20 mouse cellular contexts compared by ENCODE assay signal in genomic region chr3:96683496-96683895, GRCm38 (mm10). TPM values are rescaled to one million over a fixed set of nuclear protein-coding genes. Genes with fewer than 3 reads are reported as not detected.
A peak's percentile ranks its signal among the peaks of the same experiment; 100 is the strongest.
DNase-seq lines count a peak whose midpoint lies in the region; ATAC-seq lines count a peak whose summit lies in the region.
"Had no signal": no experiment of that assay in that cellular context is flagged by ENCODE, and none has a peak within 500 bp of the region (broad histone marks: within the 10 kb centered on the region; RNA-seq: fewer than 3 reads in every experiment).

No protein-coding gene starts in this region.

- 86% methylated on average over 3 of the region's 3 CpGs for WGBS in limb, embryonic 13.5 days
- WGBS in limb, embryonic 10.5 days = 83% methylated on average over 3 of the region's 3 CpGs

- H3K36me3 ChIP-seq in limb, embryonic 13.5 days = no peaks in the 10 kb centered on the region
- no peaks in the 10 kb centered on the region for H3K36me3 ChIP-seq in limb, embryonic 10.5 days
- H3K36me3 ChIP-seq: embryonic facial prominence, embryonic 10.5 days; embryonic facial prominence, embryonic 12.5 days; forebrain, embryonic 15.5 days; G1E had no signal

- H3K4me1 ChIP-seq in limb, embryonic 13.5 days = peaks cover 10% of the 10 kb centered on the region; the same call in 1 of the 2 replicates
- peaks cover 13% of the 10 kb centered on the region for H3K4me1 ChIP-seq in limb, embryonic 10.5 days

- peak; percentile 48; the same call in 1 of the 2 replicates for ATAC-seq in frontal cortex, adult (ENCODE audit: low TSS enrichment)
- no peak for ATAC-seq in limb, embryonic 13.5 days (ENCODE audit: low FRiP score, low read depth)
- ATAC-seq: CD4-positive, CD25-positive, alpha-beta regulatory T cell, adult 4 months; forebrain, embryonic 13.5 days; forebrain, embryonic 15.5 days; forebrain, postnatal 0 days; Patski had no signal

- H3K27me3 ChIP-seq in limb, embryonic 13.5 days = peaks cover 48% of the 10 kb centered on the region
- H3K27me3 ChIP-seq in limb, embryonic 10.5 days (ENCODE audit: low read depth, poor library complexity, severe bottlenecking) = peaks cover 81% of the 10 kb centered on the region
- H3K27me3 ChIP-seq: forebrain, embryonic 15.5 days; Patski had no signal

- no peak for DNase-seq in frontal cortex, adult 2 months (ENCODE audit: extremely low spot score in 1 of 2, low spot score in 1 of 2)
- DNase-seq in limb, embryonic 10.5 days (ENCODE audit: low spot score) = no peak
- DNase-seq in brain, adult 2 months (ENCODE audit: low read depth, low spot score) = peak; percentile 38
- no peak for DNase-seq in liver
- DNase-seq: B cell, adult 2 months; cerebellum, adult 11-12 months; cerebellum, adult 2 months; cerebellum, adult 9-10 months; cerebellum, postnatal 10 days; cerebellum, postnatal 25 days; forebrain, postnatal 0 days had no signal

- no peak overlapping the region for H3K27ac ChIP-seq in limb, embryonic 13.5 days
- no peak overlapping the region for H3K27ac ChIP-seq in limb, embryonic 10.5 days
- H3K27ac ChIP-seq: embryonic facial prominence, embryonic 10.5 days; embryonic facial prominence, embryonic 12.5 days; forebrain, embryonic 13.5 days; forebrain, embryonic 15.5 days had no signal

- H3K9me3 ChIP-seq in limb, embryonic 13.5 days = no peaks in the 10 kb centered on the region
- no peaks in the 10 kb centered on the region for H3K9me3 ChIP-seq in limb, embryonic 10.5 days (replicated peaks)
- H3K9me3 ChIP-seq: embryonic facial prominence, embryonic 10.5 days; embryonic facial prominence, embryonic 12.5 days; forebrain, embryonic 13.5 days; forebrain, embryonic 15.5 days; G1E had no signal

- H3K9ac ChIP-seq in limb, embryonic 13.5 days = 0 out of 2 replicates have a peak overlapping the region, but pooled peaks have one; percentile 19
- H3K9ac ChIP-seq: embryonic facial prominence, embryonic 12.5 days; forebrain, embryonic 13.5 days; forebrain, embryonic 15.5 days; forebrain, postnatal 0 days had no signal

- H3K4me2 ChIP-seq in limb, embryonic 13.5 days (replicated peaks) = no peak overlapping the region
- H3K4me2 ChIP-seq: embryonic facial prominence, embryonic 12.5 days; forebrain, embryonic 13.5 days; forebrain, embryonic 15.5 days had no signal

- no peak overlapping the region for H3K4me3 ChIP-seq in limb, embryonic 13.5 days
- no peak overlapping the region for H3K4me3 ChIP-seq in limb, embryonic 10.5 days
- H3K4me3 ChIP-seq: embryonic facial prominence, embryonic 10.5 days; embryonic facial prominence, embryonic 12.5 days; forebrain, embryonic 13.5 days; forebrain, embryonic 15.5 days had no signal

RNA-seq across cellular contexts. Expression of gene Pias3, which starts 12.7 kb away (rescaled TPM):
- 25.2 and 25.8 TPM in 2 replicates for polyA plus RNA-seq in frontal cortex, adult 2 months (2012; rRNA removed)
- polyA plus RNA-seq in limb, embryonic 13.5 days (2015; fragmentation: Nextera tagmentation; extraction: Ambion mirVana) = 77.7 and 83.3 TPM in 2 replicates
- 36.4 and 58.3 TPM in 2 replicates for polyA plus RNA-seq in limb, embryonic 10.5 days (2016; fragmentation: Nextera tagmentation; extraction: Ambion mirVana)

RNA-seq across cellular contexts. Expression of gene Ankrd35, which starts 13.6 kb away (rescaled TPM):
- polyA plus RNA-seq in frontal cortex, adult 2 months (2012; rRNA removed) = 5.9 and 9.8 TPM in 2 replicates
- polyA plus RNA-seq in limb, embryonic 13.5 days (2015; fragmentation: Nextera tagmentation; extraction: Ambion mirVana) = 0.87 and 1.2 TPM in 2 replicates
- polyA plus RNA-seq in limb, embryonic 10.5 days (2016; fragmentation: Nextera tagmentation; extraction: Ambion mirVana) = 0.09 and 0.10 TPM in 2 replicates
- polyA plus RNA-seq: CD4-positive, CD25-positive, alpha-beta regulatory T cell, adult 4 months; G1E had no signal

RNA-seq across cellular contexts. Expression of gene Nudt17, which starts 24.9 kb away (rescaled TPM):
- polyA plus RNA-seq in frontal cortex, adult 2 months (2012; rRNA removed) = 10.2 and 10.5 TPM in 2 replicates
- 13.8 TPM in 2 replicates for polyA plus RNA-seq in limb, embryonic 13.5 days (2015; fragmentation: Nextera tagmentation; extraction: Ambion mirVana)
- polyA plus RNA-seq in limb, embryonic 10.5 days (2016; fragmentation: Nextera tagmentation; extraction: Ambion mirVana) = 9.1 and 9.6 TPM in 2 replicates

RNA-seq across cellular contexts. Expression of gene Itga10, which starts 38.1 kb away (rescaled TPM):
- polyA plus RNA-seq in frontal cortex, adult 2 months (2012; rRNA removed) = 2.9 and 3.2 TPM in 2 replicates
- 2.1 and 3.1 TPM in 2 replicates for polyA plus RNA-seq in limb, embryonic 13.5 days (2015; fragmentation: Nextera tagmentation; extraction: Ambion mirVana)
- 0.58 and 0.80 TPM in 2 replicates for polyA plus RNA-seq in limb, embryonic 10.5 days (2016; fragmentation: Nextera tagmentation; extraction: Ambion mirVana)

RNA-seq across cellular contexts. Expression of gene Polr3c, which starts 43.9 kb away (rescaled TPM):
- polyA plus RNA-seq in frontal cortex, adult 2 months (2012; rRNA removed) = 34.2 and 34.4 TPM in 2 replicates
- polyA plus RNA-seq in limb, embryonic 13.5 days (2015; fragmentation: Nextera tagmentation; extraction: Ambion mirVana) = 33.5 and 36.4 TPM in 2 replicates
- 50.2 and 51.4 TPM in 2 replicates for polyA plus RNA-seq in limb, embryonic 10.5 days (2016; fragmentation: Nextera tagmentation; extraction: Ambion mirVana)
